Mouse (Mus musculus): ENCODE data around the gene Atxn2l. TPM values are rescaled to one million over a fixed set of nuclear protein-coding genes. Genes with fewer than 3 reads are reported as not detected.

Atxn2l gene
- polyA plus RNA-seq, 1 experiment: 208 TPM

DNA sequence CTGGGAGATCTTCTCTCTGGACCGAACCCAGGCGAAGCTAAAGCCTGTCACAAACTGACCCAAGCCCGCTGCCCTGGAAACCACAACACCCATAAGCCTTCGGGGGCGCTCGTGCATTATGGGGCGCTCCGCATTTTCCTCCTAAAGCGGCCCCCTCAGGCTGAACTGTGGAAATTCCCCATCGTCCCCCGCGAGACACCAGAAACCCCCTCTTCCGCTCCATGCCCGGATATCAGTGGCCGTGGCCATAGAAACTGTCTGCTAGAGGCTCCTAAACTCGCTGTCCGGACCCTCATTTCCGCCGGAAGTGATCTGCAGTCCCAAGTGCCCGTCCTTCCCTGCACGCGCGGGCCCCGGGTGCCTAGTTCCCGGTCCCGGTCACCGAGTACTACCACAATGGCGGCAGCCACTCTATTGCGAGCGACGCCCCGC lies 16.2 kb downstream of the Atxn2l start, which contains the start of gene Tufm:
TSS of gene Tufm (plus strand) at position 310 of the 432 bp plus-strand sequence.
- peak; percentile 19; the same call in 1 of the 2 replicates for TF ChIP-seq POLR2A (IDR thresholded peaks at IDR 0.05; ENCODE audit: borderline replicate concordance, extremely low read depth, insufficient read depth, insufficient read length, poor library complexity, severe bottlenecking)
- peak; percentile 46; the same call in 1 of the 2 replicates for TF ChIP-seq CTCF (IDR thresholded peaks at IDR 0.05; ENCODE audit: borderline replicate concordance, extremely low read depth, insufficient read depth, insufficient read length)
- peak; percentile 99 for DNase-seq (ENCODE audit: low read depth)

DNA sequence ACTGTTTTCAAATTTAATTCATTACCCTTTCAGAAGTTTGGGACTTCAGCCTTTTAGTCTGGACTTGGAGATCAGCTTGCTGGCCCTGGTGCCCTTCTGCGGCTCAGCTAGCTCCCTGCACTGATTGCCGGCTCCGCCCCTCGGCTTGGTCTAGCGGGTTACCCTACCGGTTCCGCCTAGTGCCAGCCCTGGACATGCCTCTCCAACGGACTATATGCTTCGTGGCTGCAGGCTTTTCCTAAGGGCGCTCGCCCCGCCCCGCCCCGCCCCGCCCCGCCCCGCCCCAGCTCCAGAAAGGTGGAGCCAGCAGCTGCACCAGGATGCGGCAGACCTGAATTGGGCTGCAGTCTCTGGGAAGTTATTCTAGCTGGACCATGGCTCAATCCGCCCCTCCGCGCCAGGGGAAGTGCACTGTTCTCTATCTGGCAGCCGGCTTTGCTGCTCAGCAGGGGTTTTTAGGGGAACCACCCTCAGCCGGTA lies 20.8 kb downstream of the Atxn2l start:
- DNase-seq (ENCODE audit: low read depth): peak; percentile 75
- TF ChIP-seq POLR2A (IDR thresholded peaks at IDR 0.05; ENCODE audit: borderline replicate concordance, extremely low read depth, insufficient read depth, insufficient read length, poor library complexity, severe bottlenecking): no peak
- no peak for TF ChIP-seq CTCF (IDR thresholded peaks at IDR 0.05; ENCODE audit: borderline replicate concordance, extremely low read depth, insufficient read depth, insufficient read length)

DNA sequence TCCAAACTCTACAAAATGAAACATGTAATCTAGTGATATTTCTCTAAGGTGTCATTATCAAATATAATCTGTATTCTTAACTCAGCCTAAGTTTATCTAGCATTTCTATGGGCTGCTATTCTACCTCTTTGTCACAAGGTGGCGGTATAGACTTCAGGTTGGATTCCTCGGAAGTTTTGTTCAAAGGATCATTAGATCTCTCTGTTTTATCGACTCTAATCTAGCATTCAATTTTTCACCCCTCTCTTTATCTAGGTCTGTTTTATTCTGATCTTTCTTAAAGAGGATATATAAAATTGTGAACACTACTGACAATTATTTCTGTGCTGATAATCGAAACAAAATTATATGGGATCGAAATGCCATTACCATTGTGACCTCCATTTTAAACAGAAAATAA lies 21.5 kb downstream of the Atxn2l start:
- TF ChIP-seq CTCF (IDR thresholded peaks at IDR 0.05; ENCODE audit: borderline replicate concordance, extremely low read depth, insufficient read depth, insufficient read length) (no peak), POLR2A (IDR thresholded peaks at IDR 0.05; ENCODE audit: borderline replicate concordance, extremely low read depth, insufficient read depth, insufficient read length, poor library complexity, severe bottlenecking) (no peak)
- DNase-seq (ENCODE audit: low read depth): no peak

DNA sequence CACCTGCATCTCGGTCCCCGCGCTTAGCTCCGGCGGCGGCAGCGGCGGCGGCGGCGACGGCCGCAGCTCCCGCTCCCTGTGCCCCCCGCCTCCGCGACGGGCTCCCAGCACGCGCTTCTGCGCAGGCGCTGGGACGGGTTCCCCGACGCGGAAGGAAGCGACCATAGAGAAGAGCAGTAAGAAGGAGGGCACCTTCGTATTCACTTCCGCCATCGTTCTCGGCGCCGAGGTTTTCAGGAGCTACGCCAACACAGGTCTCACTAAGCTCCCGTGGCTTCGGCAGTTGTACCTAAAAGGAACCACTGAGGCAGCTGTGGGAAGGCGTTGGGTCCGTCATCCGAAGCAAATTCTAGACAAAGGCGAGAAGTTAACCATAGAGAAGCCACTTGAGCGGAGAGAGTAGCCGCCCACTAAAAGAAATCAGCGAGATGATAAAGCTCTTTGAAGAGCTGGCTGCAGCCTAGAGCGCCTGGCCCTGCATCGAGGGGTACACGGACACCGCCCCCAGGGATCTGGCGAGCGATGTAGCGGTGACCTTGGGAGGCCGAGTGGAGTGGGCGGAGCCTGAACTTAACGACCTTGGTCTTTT lies 28.1 kb downstream of the Atxn2l start, which contains the start of gene Sh2b1:
TSS of gene Sh2b1 (minus strand) at position 432 of the 589 bp plus-strand sequence.
- peak; percentile 98 for DNase-seq (ENCODE audit: low read depth)
- TF ChIP-seq POLR2A (IDR thresholded peaks at IDR 0.05; ENCODE audit: borderline replicate concordance, extremely low read depth, insufficient read depth, insufficient read length, poor library complexity, severe bottlenecking) (peak; percentile 97), CTCF (IDR thresholded peaks at IDR 0.05; ENCODE audit: borderline replicate concordance, extremely low read depth, insufficient read depth, insufficient read length) (peak; percentile 45; the same call in 1 of the 2 replicates)

DNA sequence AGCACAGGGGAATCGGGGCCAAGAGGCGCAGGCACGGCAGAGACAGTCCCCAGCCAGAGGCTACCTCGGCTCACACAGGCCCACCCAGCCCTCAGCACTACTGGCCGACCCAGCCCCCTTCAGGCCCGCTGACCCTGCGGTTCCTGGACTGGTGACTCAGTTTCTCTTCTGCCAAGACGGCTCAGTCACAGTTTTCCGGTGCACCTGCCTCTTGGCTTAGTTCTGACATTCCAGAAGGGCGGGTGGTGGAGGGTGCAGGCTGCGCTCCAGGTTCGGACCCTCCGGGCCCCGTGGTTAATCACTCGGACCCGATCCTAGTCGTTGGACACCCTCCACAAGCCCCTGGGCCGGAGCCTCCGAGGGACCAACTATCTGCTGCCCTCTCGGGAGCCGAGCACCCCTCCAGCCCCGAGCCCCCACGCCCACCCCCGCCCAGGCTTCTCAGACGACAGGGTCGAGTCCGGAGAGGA lies 28.7 kb downstream of the Atxn2l start:
- DNase-seq (ENCODE audit: low read depth): peak; percentile 12
- TF ChIP-seq CTCF (IDR thresholded peaks at IDR 0.05; ENCODE audit: borderline replicate concordance, extremely low read depth, insufficient read depth, insufficient read length) (no peak), POLR2A (IDR thresholded peaks at IDR 0.05; ENCODE audit: borderline replicate concordance, extremely low read depth, insufficient read depth, insufficient read length, poor library complexity, severe bottlenecking) (no peak)

DNA sequence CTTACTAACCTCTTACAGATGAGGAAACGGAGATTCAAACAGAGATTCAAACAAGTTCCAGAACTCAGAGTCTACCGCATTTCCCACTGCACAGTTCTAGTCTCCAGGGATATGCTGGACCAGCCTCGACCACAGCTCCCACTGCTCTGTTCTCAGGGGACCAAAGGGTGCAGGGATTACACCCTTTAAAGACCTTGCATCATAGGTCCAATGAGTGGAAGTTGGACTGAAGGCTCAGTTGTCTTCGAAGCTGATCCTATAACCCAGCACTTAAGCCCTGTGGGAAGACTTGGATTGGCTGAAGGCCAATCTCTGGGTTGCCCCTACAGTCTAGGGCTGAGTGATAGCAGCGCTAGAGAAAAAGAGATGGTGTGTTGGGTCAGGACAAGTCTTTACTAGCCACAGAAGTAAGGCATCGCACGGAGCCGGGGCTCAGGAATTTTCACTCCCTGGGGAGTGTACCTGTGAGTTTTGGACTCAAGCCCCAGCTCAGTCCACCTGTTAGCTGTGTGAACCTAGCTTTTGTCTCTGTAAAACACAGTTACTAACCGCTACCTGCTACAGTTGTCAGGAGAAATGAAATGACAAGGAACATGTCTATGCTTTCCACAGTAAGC lies 29.7 kb downstream of the Atxn2l start:
- no peak for DNase-seq (ENCODE audit: low read depth)
- TF ChIP-seq CTCF (IDR thresholded peaks at IDR 0.05; ENCODE audit: borderline replicate concordance, extremely low read depth, insufficient read depth, insufficient read length) (no peak), POLR2A (IDR thresholded peaks at IDR 0.05; ENCODE audit: borderline replicate concordance, extremely low read depth, insufficient read depth, insufficient read length, poor library complexity, severe bottlenecking) (no peak)

DNA sequence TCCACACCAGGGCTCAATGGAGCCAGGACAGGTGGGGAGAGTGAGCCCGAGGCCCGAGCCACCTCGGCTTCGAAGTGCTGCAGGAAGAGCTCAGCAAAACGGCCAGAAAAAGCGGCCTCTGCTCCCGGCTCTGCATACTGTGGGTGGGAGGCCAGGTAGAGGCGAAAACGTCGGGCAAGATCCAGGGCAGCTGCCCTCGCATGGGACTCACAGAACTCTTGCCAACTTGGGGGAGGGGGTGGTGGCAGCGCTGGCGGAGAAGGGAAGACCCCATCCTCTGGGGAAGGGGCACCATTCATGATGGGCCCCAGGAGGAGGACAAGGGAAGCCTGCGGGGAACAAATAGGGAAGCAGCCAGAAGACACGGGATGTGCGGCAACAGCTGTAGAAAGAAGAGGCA lies 30.5 kb downstream of the Atxn2l start:
- no peak for DNase-seq (ENCODE audit: low read depth)
- TF ChIP-seq POLR2A (IDR thresholded peaks at IDR 0.05; ENCODE audit: borderline replicate concordance, extremely low read depth, insufficient read depth, insufficient read length, poor library complexity, severe bottlenecking) (no peak), CTCF (IDR thresholded peaks at IDR 0.05; ENCODE audit: borderline replicate concordance, extremely low read depth, insufficient read depth, insufficient read length) (no peak)

DNA sequence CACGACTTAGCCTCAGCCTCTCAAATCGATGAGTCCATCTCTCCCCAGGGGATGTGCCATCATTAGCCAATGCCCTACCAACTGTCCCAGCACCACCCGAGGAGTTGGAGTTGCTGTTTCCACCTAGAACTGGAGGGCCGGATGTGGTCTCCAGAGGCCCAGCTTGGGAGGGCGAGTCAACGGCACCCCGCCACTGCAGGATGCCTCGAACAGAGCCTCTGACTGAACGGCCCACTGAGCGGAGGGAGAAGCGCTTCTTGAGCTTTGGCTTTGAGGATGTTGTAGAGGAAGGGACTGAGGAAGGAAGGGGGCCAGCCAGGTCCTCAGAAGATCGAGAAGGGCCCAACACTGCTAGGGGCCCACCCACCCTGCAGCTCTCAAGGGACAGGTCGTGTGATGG lies 30.9 kb downstream of the Atxn2l start:
- no peak for DNase-seq (ENCODE audit: low read depth)
- no peak for TF ChIP-seq POLR2A (IDR thresholded peaks at IDR 0.05; ENCODE audit: borderline replicate concordance, extremely low read depth, insufficient read depth, insufficient read length, poor library complexity, severe bottlenecking)
- TF ChIP-seq CTCF (IDR thresholded peaks at IDR 0.05; ENCODE audit: borderline replicate concordance, extremely low read depth, insufficient read depth, insufficient read length): no peak

DNA sequence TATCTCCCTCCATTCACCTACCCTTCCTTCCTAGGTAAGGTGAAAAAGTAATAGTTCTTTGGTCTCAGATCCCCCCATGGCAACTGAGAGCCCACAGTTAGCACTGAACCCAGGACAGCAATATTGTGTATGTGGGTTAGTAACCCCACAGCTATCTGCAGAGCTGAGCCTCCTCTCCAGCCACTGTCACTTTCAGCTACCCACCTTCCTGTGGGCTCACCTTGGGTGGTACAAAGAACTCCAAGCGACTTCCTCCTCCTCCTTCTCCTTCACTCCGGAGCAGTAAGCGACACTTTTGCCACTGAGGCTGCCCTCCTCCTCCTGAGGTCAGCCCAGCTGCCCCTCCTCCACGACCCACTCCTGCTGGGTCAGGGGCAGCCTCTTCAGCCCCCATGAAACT lies 31.4 kb downstream of the Atxn2l start:
- DNase-seq (ENCODE audit: low read depth): no peak
- TF ChIP-seq CTCF (IDR thresholded peaks at IDR 0.05; ENCODE audit: borderline replicate concordance, extremely low read depth, insufficient read depth, insufficient read length): no peak
- TF ChIP-seq POLR2A (IDR thresholded peaks at IDR 0.05; ENCODE audit: borderline replicate concordance, extremely low read depth, insufficient read depth, insufficient read length, poor library complexity, severe bottlenecking): no peak

DNA sequence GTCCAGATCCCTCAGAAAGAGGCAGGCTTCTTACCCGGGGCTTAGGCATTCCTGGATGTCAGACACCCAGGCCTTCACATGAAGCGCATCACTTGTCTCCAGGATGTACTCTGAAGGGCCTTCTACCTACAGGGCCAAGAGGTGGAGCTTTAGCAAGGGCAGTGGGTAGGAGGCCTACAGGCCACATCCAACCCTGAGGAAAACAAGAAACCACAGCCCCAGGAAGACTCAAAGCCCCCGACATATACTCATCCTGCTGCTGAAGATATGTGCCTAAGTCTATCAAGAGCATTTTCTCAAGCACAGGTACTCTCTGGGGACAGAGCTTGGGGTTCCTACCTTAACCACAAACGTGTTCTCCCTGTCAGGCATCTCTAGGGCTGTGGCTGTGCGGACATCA lies 31.9 kb downstream of the Atxn2l start:
- TF ChIP-seq CTCF (IDR thresholded peaks at IDR 0.05; ENCODE audit: borderline replicate concordance, extremely low read depth, insufficient read depth, insufficient read length) (no peak), POLR2A (IDR thresholded peaks at IDR 0.05; ENCODE audit: borderline replicate concordance, extremely low read depth, insufficient read depth, insufficient read length, poor library complexity, severe bottlenecking) (no peak)
- DNase-seq (ENCODE audit: low read depth): no peak

DNA sequence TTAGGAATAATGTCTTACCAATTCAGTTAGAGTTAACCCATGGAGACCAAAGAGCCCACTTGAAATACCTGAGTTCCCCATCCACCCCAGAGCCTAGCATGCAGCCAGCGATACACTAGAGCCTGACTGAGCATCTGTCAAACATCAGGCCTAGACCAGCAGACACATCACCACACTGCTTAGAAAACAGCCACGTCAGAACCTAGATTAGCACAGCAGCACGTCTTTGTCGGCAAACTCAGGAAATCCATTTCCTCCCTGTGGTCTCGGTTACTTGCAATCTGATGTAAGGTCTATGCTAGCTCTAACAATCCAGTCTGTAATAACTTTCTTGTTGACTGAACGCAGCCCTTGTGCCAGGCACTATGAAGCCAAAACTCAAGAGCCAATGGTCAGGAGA lies 33.2 kb downstream of the Atxn2l start:
- TF ChIP-seq POLR2A (IDR thresholded peaks at IDR 0.05; ENCODE audit: borderline replicate concordance, extremely low read depth, insufficient read depth, insufficient read length, poor library complexity, severe bottlenecking): no peak
- TF ChIP-seq CTCF (IDR thresholded peaks at IDR 0.05; ENCODE audit: borderline replicate concordance, extremely low read depth, insufficient read depth, insufficient read length): no peak
- no peak for DNase-seq (ENCODE audit: low read depth)
